Mouse (Mus musculus) adrenal gland, postnatal 4 days (tissue): ENCODE measurements around the gene Lamtor5. TPM values are rescaled to one million over a fixed set of nuclear protein-coding genes. Genes with fewer than 3 reads are reported as not detected.
"Not testable (repeated sequence)": the region's sequence is repeated elsewhere in the genome, so short reads cannot be mapped to it uniquely, and the experiment has no call there.

Experiments used
- DNase-seq, 2 experiments: peaks; one replicate each; pipeline ENCODE4 v3.0.0; 2021 to 2022; ENCODE audit warnings: low spot score in 2 of 2, mixed read lengths in 2 of 2
- total RNA-seq, 2 experiments: library from RNA; stranded (reverse); gene quantifications; 2 replicates each; pipeline ENCODE4 v1.2.3; 2021

Gene Lamtor5
- total RNA-seq, 2 experiments from 2014 or later, result 67.1 to 72.7 TPM

GRCm38 (mm10) chr3:107266814-107267345, 11.8 kb upstream of the Lamtor5 start:
- DNase-seq, result no peak

- DNase-seq, result no peak
Measured at GRCm38 (mm10) chr3:107272433-107272832, 6.2 kb upstream of the Lamtor5 start.

GRCm38 (mm10) chr3:107273820-107274219, 4.8 kb upstream of the Lamtor5 start:
- peak in 1 of 2 experiments; percentile 33 for DNase-seq

GRCm38 (mm10) chr3:107275351-107275750, 3.3 kb upstream of the Lamtor5 start:
- DNase-seq, result no peak

GRCm38 (mm10) chr3:107275996-107276395, 2.7 kb upstream of the Lamtor5 start:
- no peak for DNase-seq

GRCm38 (mm10) chr3:107276626-107277025, 2.0 kb upstream of the Lamtor5 start:
- no peak for DNase-seq

- no peak for DNase-seq
Measured at GRCm38 (mm10) chr3:107286123-107286522, 7.5 kb downstream of the Lamtor5 start.

GRCm38 (mm10) chr3:107287346-107287745, 8.7 kb downstream of the Lamtor5 start:
- DNase-seq, result no peak

- no peak for DNase-seq
Measured at GRCm38 (mm10) chr3:107290764-107291381, 12.2 kb downstream of the Lamtor5 start, which contains the start of gene Slc16a4. Slc16a4 (plus strand) TSS chr3:107291230.

- DNase-seq, result no peak
Measured at GRCm38 (mm10) chr3:107295672-107296360, 17.2 kb downstream of the Lamtor5 start.

GRCm38 (mm10) chr3:107296917-107297316, 18.3 kb downstream of the Lamtor5 start:
- DNase-seq, result not testable (repeated sequence)

- DNase-seq, result no peak
Measured at GRCm38 (mm10) chr3:107317338-107317737, 38.7 kb downstream of the Lamtor5 start.

GRCm38 (mm10) chr3:107321141-107321540, 42.5 kb downstream of the Lamtor5 start:
- no peak for DNase-seq

- DNase-seq, result no peak
Measured at GRCm38 (mm10) chr3:107321776-107322175, 43.1 kb downstream of the Lamtor5 start.

GRCm38 (mm10) chr3:107326442-107326841, 47.8 kb downstream of the Lamtor5 start:
- DNase-seq, result no peak

GRCm38 (mm10) chr3:107330503-107331424, 52.1 kb downstream of the Lamtor5 start:
- DNase-seq, result no peak

GRCm38 (mm10) chr3:107331746-107332126, 53.1 kb downstream of the Lamtor5 start:
- no peak for DNase-seq

- DNase-seq, result no peak
Measured at GRCm38 (mm10) chr3:107332127-107332959, 53.7 kb downstream of the Lamtor5 start.

GRCm38 (mm10) chr3:107332960-107333380, 54.3 kb downstream of the Lamtor5 start:
- DNase-seq, result peak in 1 of 2 experiments; percentile 76
